Mouse (Mus musculus) right cerebral cortex, adult 2 months (tissue): ENCODE data around the gene Tmem52.
"Not testable (repeated sequence)": the region's sequence is repeated elsewhere in the genome, so short reads cannot be mapped to it uniquely, and the experiment has no call there.

Experiments used
- DNase-seq, 2 experiments: peaks; one replicate each; pipeline ENCODE4 v3.0.0; 2021 to 2022; ENCODE audit warnings: low spot score in 2 of 2

Gene Tmem52

GRCm38 (mm10) chr4:155472716-155473290 is 3.9 kb downstream of the Tmem52 start:
- DNase-seq: no peak

- no peak for DNase-seq
Measured at GRCm38 (mm10) chr4:155473319-155473718, 4.4 kb downstream of the Tmem52 start.

GRCm38 (mm10) chr4:155473796-155474195 is 4.9 kb downstream of the Tmem52 start:
- DNase-seq: not testable (repeated sequence)

GRCm38 (mm10) chr4:155481381-155482124 is 12.6 kb downstream of the Tmem52 start:
- peak; percentile 68 to 77 for DNase-seq

- DNase-seq: no peak
Measured at GRCm38 (mm10) chr4:155482125-155482480, 13.2 kb downstream of the Tmem52 start.

GRCm38 (mm10) chr4:155482733-155483540 is 14.0 kb downstream of the Tmem52 start:
- DNase-seq: no peak

- DNase-seq: no peak
Measured at GRCm38 (mm10) chr4:155485521-155485920, 16.6 kb downstream of the Tmem52 start.

- DNase-seq: no peak
Measured at GRCm38 (mm10) chr4:155487746-155488145, 18.8 kb downstream of the Tmem52 start.

- no peak for DNase-seq
Measured at GRCm38 (mm10) chr4:155488232-155489025, 19.5 kb downstream of the Tmem52 start.

- no peak for DNase-seq
Measured at GRCm38 (mm10) chr4:155489101-155489970, 20.4 kb downstream of the Tmem52 start.

GRCm38 (mm10) chr4:155490456-155490855 is 21.5 kb downstream of the Tmem52 start:
- no peak for DNase-seq

GRCm38 (mm10) chr4:155490990-155491504 is 22.1 kb downstream of the Tmem52 start, which contains the start of gene Gnb1:
TSS of gene Gnb1 (plus strand) at chr4:155491361.
- peak; percentile 90 to 92 for DNase-seq

GRCm38 (mm10) chr4:155491529-155492130 is 22.7 kb downstream of the Tmem52 start:
- no peak for DNase-seq

- peak; percentile 44 to 55 for DNase-seq
Measured at GRCm38 (mm10) chr4:155492131-155492633, 23.3 kb downstream of the Tmem52 start.

GRCm38 (mm10) chr4:155494891-155495290 is 26.0 kb downstream of the Tmem52 start:
- DNase-seq: no peak

GRCm38 (mm10) chr4:155497963-155498362 is 29.0 kb downstream of the Tmem52 start:
- no peak for DNase-seq

GRCm38 (mm10) chr4:155501126-155501525 is 32.2 kb downstream of the Tmem52 start:
- DNase-seq: no peak

- DNase-seq: no peak
Measured at GRCm38 (mm10) chr4:155505067-155505466, 36.2 kb downstream of the Tmem52 start.

GRCm38 (mm10) chr4:155505671-155506295 is 36.9 kb downstream of the Tmem52 start:
- no peak for DNase-seq
